Mouse (Mus musculus) G1E (cell line): ENCODE measurements at regions not wholly inside any gene's neighbourhood (a gene's known extent, or its start where the extent isn't known, plus 50 kb on each side); places are given as distances from the start of the nearest gene placed in this dataset.

Experiments used
- ATAC-seq: 2 replicates; pipeline ENCODE4 v1.8.0; 2016; ENCODE audit warnings: mild to moderate bottlenecking; ENCODE audit not compliant: insufficient number of reproducible peaks, poor library complexity, low FRiP score, severe bottlenecking; ENCODE audit errors: extremely low read depth
- DNase-seq: peaks from one replicate; pipeline ENCODE4 v3.0.0; 2012; ENCODE audit warnings: low spot score
- H3K27me3 ChIP-seq: 2 replicates; pipeline ENCODE4 v1.6.1; 2012; ENCODE audit warnings: mild to moderate bottlenecking, low read length, inconsistent platforms; ENCODE audit not compliant: insufficient read depth
- H3K36me3 ChIP-seq: replicated peaks from 2 replicates; pipeline ENCODE3; 2012; ENCODE audit warnings: mild to moderate bottlenecking, inconsistent platforms
- H3K4me1 ChIP-seq: 2 replicates; pipeline ENCODE4 v1.6.1; 2012; ENCODE audit warnings: low read depth, low read length, inconsistent platforms, mixed read lengths; ENCODE audit not compliant: insufficient read depth
- H3K4me3 ChIP-seq: 2 replicates; pipeline ENCODE4 v1.5.1; 2012; ENCODE audit warnings: low read depth, mild to moderate bottlenecking, inconsistent platforms, low read length, moderate library complexity, mixed read lengths
- H3K9me3 ChIP-seq: replicated peaks from 2 replicates; pipeline ENCODE4 v1.6.1; 2012; ENCODE audit warnings: inconsistent platforms
- CTCF ChIP-seq: IDR thresholded peaks from 2 replicates; pipeline ENCODE4 v1.5.1; 2012; ENCODE audit warnings: low read depth, low read length, inconsistent platforms, mixed read lengths
- GATA1 ChIP-seq: IDR thresholded peaks from 2 replicates; pipeline ENCODE4 v1.6.1; 2012; ENCODE audit warnings: borderline replicate concordance, low read length, inconsistent platforms, mixed read lengths
- GATA2 ChIP-seq: IDR thresholded peaks from 2 replicates; pipeline ENCODE4 v1.6.1; 2012; ENCODE audit warnings: low read depth, low read length, inconsistent platforms, borderline replicate concordance
- POLR2AphosphoS5 ChIP-seq: IDR thresholded peaks from 2 replicates; pipeline ENCODE4 v1.6.1; 2012; ENCODE audit warnings: low read depth, low read length, inconsistent platforms; ENCODE audit not compliant: insufficient replicate concordance
- TAL1 ChIP-seq: conservative IDR thresholded peaks from 2 replicates; pipeline ENCODE4 v1.6.1; 2012; ENCODE audit warnings: low read depth, low read length, inconsistent platforms, mixed read lengths

DNA sequence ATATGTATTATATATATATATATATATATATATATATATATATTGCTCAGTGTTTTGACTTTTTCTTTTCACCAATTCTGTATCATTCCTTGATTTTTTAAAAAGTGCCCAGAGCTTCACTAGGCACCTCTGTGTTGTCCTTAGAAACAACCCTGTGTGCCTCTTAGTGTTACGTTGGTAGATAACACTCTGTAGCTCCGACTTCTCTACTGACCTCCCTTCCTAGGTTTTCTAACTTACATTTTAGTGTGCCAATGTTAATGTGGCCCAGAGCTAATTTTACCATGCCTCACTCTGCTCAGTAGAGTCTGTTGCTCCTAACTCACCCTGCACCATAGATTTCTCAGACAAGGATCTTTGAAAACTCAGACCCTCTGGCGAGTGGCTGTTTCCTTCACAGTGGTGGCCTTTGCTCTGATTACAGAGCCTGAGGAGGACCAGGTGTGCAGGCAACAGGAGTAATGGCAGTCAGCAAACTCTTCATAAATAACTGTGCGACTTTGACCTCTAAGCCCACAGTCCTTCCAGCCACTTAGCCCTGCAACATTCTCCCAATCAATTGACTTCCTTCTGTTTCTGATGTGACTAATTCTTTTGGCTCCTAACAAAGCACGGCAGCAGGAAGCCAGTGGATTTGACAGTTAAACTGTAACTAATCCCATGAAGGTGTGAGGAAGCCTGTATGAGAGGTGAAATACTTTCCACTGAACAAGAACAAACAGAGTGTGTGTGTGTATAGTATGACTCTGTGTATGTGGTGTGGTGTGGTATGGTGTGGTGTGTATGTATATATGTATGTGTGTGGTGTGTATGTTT lies 53.6 kb upstream of the Actr3 start:
- DNase-seq (no peak), ATAC-seq (no peak)
- peaks cover 5% of the 10 kb centered on the region for H3K9me3 ChIP-seq
- no peaks in the 10 kb centered on the region for H3K27me3 ChIP-seq
- no peak for TF ChIP-seq CTCF
- TF ChIP-seq GATA2 = no peak
- TF ChIP-seq GATA1 = no peak
- TF ChIP-seq POLR2AphosphoS5 = no peak
- TF ChIP-seq TAL1 = no peak
- H3K36me3 ChIP-seq = no peaks in the 10 kb centered on the region
- no peak overlapping the region for H3K4me3 ChIP-seq
- H3K4me1 ChIP-seq = no peaks in the 10 kb centered on the region

DNA sequence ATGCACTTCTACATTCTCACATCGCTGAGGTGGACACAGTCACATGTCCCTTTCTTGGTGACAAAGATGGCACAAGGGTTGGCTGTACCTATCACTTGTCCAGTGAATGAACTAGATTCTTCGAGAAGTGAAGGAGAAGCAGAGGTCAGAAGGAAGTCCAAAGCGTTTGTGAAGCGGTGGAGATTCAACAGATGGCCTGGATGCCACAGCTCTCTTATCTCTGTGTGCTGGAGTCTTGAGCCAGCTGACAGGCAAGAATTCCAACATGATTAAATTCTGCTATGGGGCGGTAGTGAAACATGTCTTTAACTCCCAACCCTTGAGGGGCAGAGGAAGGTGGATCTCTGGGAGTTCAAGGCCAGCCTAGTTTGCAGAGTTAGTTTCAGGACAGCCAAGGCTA lies 55.5 kb upstream of the Actr3 start:
- H3K36me3 ChIP-seq = no peaks in the 10 kb centered on the region
- ATAC-seq (no peak), DNase-seq (no peak)
- H3K4me1 ChIP-seq = peaks cover 2% of the 10 kb centered on the region; the same call in 1 of the 2 replicates
- H3K4me3 ChIP-seq = no peak overlapping the region
- TF ChIP-seq GATA2 (no peak), GATA1 (no peak), POLR2AphosphoS5 (no peak), TAL1 (no peak), CTCF (no peak)
- H3K9me3 ChIP-seq = peaks cover 5% of the 10 kb centered on the region
- peaks cover 3% of the 10 kb centered on the region for H3K27me3 ChIP-seq

DNA sequence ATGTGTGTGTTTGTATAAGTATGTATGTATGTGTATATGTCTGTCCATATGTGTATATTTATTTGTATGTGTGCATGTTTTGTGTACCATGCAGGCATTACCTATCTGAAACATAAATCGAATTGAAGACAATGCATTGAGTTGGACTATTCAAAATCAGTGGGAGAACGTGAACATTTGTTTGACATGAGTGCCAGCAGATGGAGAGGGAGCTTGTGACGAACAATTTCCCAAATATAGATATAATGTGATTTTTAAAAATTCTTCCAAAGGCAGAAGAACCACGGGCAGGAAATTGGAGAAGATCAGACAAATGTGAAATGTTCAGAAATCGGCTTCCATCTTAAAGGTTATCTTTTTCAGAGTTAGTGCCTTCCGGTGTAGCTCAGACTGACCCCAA lies 59.1 kb upstream of the Actr3 start:
- no peak overlapping the region for H3K4me3 ChIP-seq
- peaks cover 3% of the 10 kb centered on the region for H3K27me3 ChIP-seq
- TF ChIP-seq POLR2AphosphoS5 = no peak
- no peak for TF ChIP-seq CTCF
- TF ChIP-seq TAL1 = no peak
- no peak for TF ChIP-seq GATA2
- TF ChIP-seq GATA1 = no peak
- DNase-seq (no peak), ATAC-seq (no peak)
- H3K36me3 ChIP-seq = no peaks in the 10 kb centered on the region
- peaks cover 2% of the 10 kb centered on the region; the same call in 1 of the 2 replicates for H3K4me1 ChIP-seq
- H3K9me3 ChIP-seq = peaks cover 5% of the 10 kb centered on the region

DNA sequence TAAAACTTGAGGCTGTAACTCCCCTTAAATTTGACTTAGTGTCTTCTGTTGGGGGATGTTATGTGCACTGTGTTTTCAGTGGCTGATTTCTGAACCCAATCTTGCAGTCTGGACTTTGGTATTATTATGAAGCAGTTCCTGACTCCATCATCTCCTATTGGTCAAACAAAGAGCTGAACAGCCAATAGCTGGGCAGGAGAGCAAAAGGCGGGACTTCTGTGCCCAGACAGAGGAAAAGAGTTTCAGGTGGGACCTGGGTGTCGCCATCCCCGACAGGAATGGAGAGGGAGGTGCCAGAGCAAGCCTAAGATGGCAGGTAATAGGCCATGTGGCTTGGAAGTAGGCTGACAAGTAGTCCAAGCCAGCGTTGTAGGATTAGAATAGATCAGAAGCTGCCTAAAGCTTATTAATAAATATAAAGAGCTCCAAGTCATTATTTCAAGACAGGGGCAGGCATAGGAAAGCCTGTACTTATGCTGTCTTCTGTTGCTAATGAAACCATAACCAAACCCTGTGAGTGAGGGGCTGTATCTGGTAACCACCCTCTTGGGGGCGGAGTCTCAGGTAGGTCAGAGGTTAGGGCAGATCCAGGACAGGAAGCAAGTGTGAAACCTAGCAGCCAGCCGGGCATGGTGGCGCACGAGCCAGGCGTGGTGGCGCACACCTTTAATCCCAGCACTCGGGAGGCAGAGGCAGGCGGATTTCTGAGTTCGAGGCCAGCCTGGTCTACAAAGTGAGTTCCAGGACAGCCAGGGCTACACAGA lies 60.0 kb upstream of the Actr3 start:
- Histone ChIP-seq H3K4me3 (no peak overlapping the region), H3K36me3 (no peaks in the 10 kb centered on the region)

DNA sequence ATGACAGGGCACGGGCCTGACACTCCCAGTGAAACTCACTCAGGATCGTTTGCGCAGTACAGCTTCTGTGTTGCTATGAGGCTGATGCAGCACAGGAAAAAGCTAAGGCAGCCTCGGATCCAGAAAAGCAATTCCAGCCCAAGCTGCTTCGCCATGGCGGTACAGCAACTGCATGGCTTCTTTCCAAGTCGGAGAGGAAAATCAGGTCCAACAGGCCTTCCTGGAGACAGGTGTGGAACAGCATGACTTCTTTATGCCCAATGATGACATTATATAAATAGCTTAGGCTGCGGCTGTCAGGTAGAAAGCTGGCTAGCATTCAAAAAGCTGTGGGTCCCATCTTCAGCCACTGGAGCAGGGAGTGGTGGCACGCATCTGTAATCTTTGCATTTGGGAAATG lies 61.5 kb upstream of the Actr3 start:
- DNase-seq = no peak
- Histone ChIP-seq H3K4me3 (no peak overlapping the region), H3K4me1 (peaks cover 4% of the 10 kb centered on the region; the same call in 1 of the 2 replicates), H3K27me3 (peaks cover 10% of the 10 kb centered on the region), H3K9me3 (no peaks in the 10 kb centered on the region), H3K36me3 (no peaks in the 10 kb centered on the region)
- no peak for ATAC-seq
- TF ChIP-seq POLR2AphosphoS5 (no peak), CTCF (no peak), GATA1 (no peak), TAL1 (no peak), GATA2 (no peak)

More for the DNA sequence above, 60.0 kb upstream of the Actr3 start:
- peaks cover 2% of the 10 kb centered on the region; the same call in 1 of the 2 replicates for H3K4me1 ChIP-seq
- ATAC-seq (no peak), DNase-seq (no peak)
- H3K9me3 ChIP-seq = peaks cover 5% of the 10 kb centered on the region
- no peak for TF ChIP-seq POLR2AphosphoS5
- no peak for TF ChIP-seq CTCF
- no peak for TF ChIP-seq TAL1
- TF ChIP-seq GATA1 = no peak
- TF ChIP-seq GATA2 = no peak
- peaks cover 3% of the 10 kb centered on the region for H3K27me3 ChIP-seq

DNA sequence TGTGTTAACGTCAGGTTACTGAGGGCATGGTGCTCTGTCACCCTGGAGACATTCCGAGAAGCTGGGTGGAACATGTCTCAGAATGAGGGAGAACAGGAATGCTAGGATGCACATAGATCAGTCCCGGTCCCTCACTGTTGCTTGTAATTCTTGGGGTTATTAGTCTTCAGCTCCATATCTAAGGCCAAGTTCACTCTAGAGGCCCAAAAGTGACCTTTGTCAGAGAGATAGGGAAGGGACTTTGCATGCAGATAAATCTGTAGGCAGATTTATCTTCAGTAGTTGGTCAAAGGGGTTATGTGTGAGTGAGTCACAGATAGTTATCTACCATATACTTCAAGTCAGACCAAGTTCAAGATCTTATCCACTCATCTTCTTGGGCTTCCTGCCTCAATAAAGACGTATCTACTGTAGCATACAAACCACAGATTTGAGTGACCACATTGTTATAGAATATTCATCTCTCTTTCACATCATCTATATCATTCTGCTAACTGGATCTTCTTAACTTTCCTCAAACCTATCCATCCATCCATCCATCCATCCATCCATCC lies 58.4 kb upstream of the Slc35f5 start:
- no peak for DNase-seq
- ATAC-seq = peak; percentile 62
- TF ChIP-seq CTCF = no peak
- no peak for TF ChIP-seq GATA1
- no peak for TF ChIP-seq TAL1
- TF ChIP-seq POLR2AphosphoS5 = no peak
- TF ChIP-seq GATA2 = no peak
- no peaks in the 10 kb centered on the region for H3K36me3 ChIP-seq
- peaks cover 7% of the 10 kb centered on the region; the same call in 1 of the 2 replicates for H3K27me3 ChIP-seq
- no peak overlapping the region for H3K4me3 ChIP-seq
- H3K4me1 ChIP-seq = peaks cover 5% of the 10 kb centered on the region; the same call in 1 of the 2 replicates
- H3K9me3 ChIP-seq = no peaks in the 10 kb centered on the region
